Mouse (Mus musculus): ENCODE measurements around the gene Tmem190.

GRCm38 (mm10) chr7:4759670-4760069, 23.1 kb upstream of the Tmem190 start:
- TF ChIP-seq CTCF (IDR thresholded peaks at IDR 0.05; ENCODE audit: low read depth, low read length): no peak
- TF ChIP-seq POLR2A (IDR thresholded peaks at IDR 0.05; ENCODE audit: borderline replicate concordance, low read depth, low read length): no peak
